Mouse (Mus musculus) forebrain, embryonic 16.5 days (tissue): ENCODE results near the gene Flt3. TPM values are rescaled to one million over a fixed set of nuclear protein-coding genes. Genes with fewer than 3 reads are reported as not detected.

Experiments used
- ATAC-seq: fragments of 200-750 bp; cut with Nextera tagmentation; 2 replicates; pipeline ENCODE4 v1.8.0; 2017; ENCODE audit warnings: mild to moderate bottlenecking, moderate library complexity
- H3K27ac ChIP-seq: fragments of 300-500 bp; sonication (generic); 2 replicates; pipeline ENCODE4 v1.5.1; 2014; ENCODE audit warnings: low read length, control low read depth
- H3K27me3 ChIP-seq: fragments of 300-500 bp; sonication (generic); replicated peaks from 2 replicates; pipeline ENCODE4 v1.6.1; 2014; ENCODE audit warnings: low read length; ENCODE audit not compliant: control insufficient read depth, insufficient read depth
- H3K36me3 ChIP-seq: fragments of 300-500 bp; sonication (generic); 2 replicates; pipeline ENCODE4 v1.6.1; 2014; ENCODE audit not compliant: control insufficient read depth, insufficient read depth
- H3K4me1 ChIP-seq: fragments of 300-500 bp; sonication (generic); replicated peaks from 2 replicates; pipeline ENCODE4 v1.6.1; 2014; ENCODE audit warnings: low read length; ENCODE audit not compliant: control insufficient read depth, insufficient read depth
- H3K4me2 ChIP-seq: fragments of 300-500 bp; sonication (generic); 2 replicates; pipeline ENCODE4 v1.6.1; 2014; ENCODE audit warnings: mild to moderate bottlenecking, low read length, control low read depth
- H3K4me3 ChIP-seq: fragments of 300-500 bp; sonication (generic); replicated peaks from 2 replicates; pipeline ENCODE4 v1.5.1; 2014; ENCODE audit warnings: mild to moderate bottlenecking, low read length, control low read depth
- H3K9ac ChIP-seq: fragments of 300-500 bp; sonication (generic); replicated peaks from 2 replicates; pipeline ENCODE4 v1.6.1; 2014; ENCODE audit warnings: low read depth, low read length, control low read depth
- H3K9me3 ChIP-seq: fragments of 300-500 bp; sonication (generic); 2 replicates; pipeline ENCODE4 v1.6.1; 2016; ENCODE audit warnings: low read length; ENCODE audit not compliant: control insufficient read depth
- WGBS: fragments of 180-500 bp; shearing (Covaris S2); extraction: QIAGEN DNeasy Blood & Tissue Kit; methylation state at CpG from one replicate; pipeline ENCODE4 v1.1.7; 2014; 5-methylcytosine and 5-hydroxymethylcytosine counted together
- polyA plus RNA-seq: library from polyadenylated mRNA; unstranded; fragments of >200 nt; fragmentation: Nextera tagmentation; extraction: Ambion mirVana; gene quantifications from 2 replicates; pipeline ENCODE4 v1.2.1, GENCODE M21; 2015

Flt3 gene
- polyA plus RNA-seq, 1 experiment from 2014 or later: 0.18 TPM

DNA sequence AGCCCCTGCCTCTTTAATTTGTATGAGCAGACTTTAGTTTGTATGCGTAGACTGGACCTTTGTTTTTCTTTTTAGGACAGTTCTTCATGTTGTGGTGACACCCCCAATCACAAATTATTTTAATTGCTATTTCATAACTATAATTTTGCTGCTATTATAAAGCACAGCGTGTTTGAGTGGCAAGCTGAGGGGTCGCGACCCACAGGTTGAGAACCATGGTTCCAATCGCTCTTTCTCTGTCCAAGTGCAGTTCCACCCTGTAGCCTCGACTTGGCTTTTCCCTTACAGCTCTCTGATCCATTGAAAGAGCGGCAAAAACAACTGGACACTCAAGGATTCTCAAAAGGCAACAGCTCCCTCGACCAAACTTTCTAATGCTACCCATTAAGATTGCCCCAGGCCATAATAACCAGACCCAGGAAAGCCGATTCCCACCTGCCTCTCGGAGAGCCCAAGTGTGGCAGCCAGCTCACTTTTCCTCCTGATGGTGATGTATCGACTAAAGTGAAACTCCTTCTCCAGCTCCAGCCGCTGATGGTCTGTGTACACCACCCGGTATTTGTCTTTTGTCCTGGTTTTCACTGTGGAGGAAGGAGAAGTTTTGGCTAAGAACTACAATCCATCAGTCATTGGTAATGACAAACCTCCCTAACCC lies 97.4 kb downstream of the Flt3 start:
- Histone ChIP-seq H3K4me3 (no peak overlapping the region), H3K27me3 (peaks cover 90% of the 10 kb centered on the region), H3K9me3 (no peaks in the 10 kb centered on the region), H3K27ac (no peak overlapping the region), H3K36me3 (no peaks in the 10 kb centered on the region), H3K4me2 (no peak overlapping the region), H3K4me1 (peaks cover 8% of the 10 kb centered on the region; the same call in 1 of the 2 replicates), H3K9ac (no peak overlapping the region)
- no peak for ATAC-seq
- WGBS: 1% methylated on average over 13 of the region's 13 CpGs

DNA sequence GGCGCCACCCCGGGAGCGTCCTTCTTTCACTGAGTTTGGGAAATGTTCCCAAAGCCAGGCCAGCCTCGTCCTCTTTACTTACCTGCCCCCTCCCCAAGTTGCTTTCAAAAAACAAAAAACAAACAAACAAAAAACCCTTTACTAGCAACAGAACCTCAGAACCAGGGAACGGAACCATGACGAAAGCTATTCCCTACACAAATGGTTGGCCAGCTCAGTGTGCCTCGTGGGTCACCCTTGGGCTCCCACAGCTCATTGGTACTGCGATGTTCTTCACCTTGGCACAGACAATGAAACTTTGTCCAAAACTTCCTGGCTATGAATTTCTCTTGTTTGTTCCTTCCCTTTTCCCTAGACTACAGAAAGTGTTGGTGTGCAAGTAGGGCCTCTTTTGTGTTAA lies 98.1 kb downstream of the Flt3 start:
- Histone ChIP-seq H3K27me3 (peaks cover 91% of the 10 kb centered on the region), H3K9ac (no peak overlapping the region), H3K36me3 (no peaks in the 10 kb centered on the region), H3K4me2 (no peak overlapping the region), H3K4me3 (no peak overlapping the region), H3K9me3 (no peaks in the 10 kb centered on the region), H3K4me1 (peaks cover 8% of the 10 kb centered on the region; the same call in 1 of the 2 replicates), H3K27ac (no peak overlapping the region)
- ATAC-seq: no peak
- WGBS: 4% methylated on average over 8 of the region's 8 CpGs

DNA sequence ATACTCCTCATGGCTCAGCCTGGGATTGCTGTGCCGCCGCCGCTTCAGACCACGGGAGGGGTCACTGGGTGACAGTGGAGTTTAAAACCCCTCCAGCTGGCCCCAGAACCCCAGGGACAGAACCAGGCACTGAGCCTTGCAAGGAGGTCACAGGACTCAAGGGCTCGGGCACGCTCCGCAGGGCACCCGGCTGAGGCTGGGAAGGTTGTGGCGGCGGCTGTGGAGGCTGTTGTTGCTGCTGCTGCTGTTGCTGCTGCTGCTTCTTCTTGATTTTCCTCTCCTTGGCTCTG lies 98.6 kb downstream of the Flt3 start:
- Histone ChIP-seq H3K4me2 (no peak overlapping the region), H3K9me3 (no peaks in the 10 kb centered on the region), H3K27me3 (peaks cover 91% of the 10 kb centered on the region), H3K4me1 (peaks cover 8% of the 10 kb centered on the region; the same call in 1 of the 2 replicates), H3K9ac (no peak overlapping the region), H3K36me3 (no peaks in the 10 kb centered on the region), H3K4me3 (no peak overlapping the region), H3K27ac (no peak overlapping the region)
- 1% methylated on average over 10 of the region's 10 CpGs for WGBS
- ATAC-seq: no peak

DNA sequence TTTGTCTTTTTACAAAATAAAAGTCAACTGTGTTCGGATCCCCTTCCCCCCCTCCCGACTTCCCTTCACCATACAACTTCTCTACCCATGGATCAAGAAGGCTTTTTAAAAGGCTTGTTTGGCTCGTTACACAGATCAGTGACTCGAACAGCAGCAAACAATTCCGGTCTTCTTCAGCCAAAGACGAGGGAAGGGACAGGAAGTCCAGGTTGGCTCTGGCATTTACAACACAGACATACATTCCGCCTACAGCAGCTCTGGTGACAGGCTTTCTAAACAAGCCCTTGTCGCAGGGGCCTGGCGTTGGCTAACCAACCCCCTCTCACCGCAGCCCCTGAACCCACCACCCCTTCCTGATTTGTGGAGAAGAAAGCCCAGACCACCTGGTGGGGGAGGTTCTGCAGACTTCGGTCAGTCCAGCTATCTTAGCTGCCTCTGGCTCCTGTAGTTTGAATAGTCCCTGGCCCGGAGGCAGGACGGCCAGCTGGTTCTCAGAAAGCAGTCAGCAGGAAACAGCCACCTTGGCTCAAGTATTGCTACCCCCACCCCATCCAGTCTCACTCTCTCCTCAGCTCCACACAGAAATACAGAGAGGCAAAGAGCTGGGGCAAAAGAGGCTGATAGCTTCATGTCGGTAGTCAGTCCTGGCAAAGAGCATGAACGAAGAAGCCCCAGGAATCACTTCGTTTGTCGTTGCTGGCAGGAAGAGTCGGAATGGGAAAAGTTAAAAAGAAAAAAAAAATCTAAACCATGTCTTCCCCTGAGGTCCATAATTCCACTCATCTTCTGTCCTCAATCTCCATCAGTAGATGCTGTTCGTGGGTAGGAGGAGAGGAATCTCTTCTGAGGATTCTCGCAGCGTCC lies 99.1 kb downstream of the Flt3 start:
- Histone ChIP-seq H3K4me2 (no peak overlapping the region), H3K36me3 (no peaks in the 10 kb centered on the region), H3K27me3 (peaks cover 90% of the 10 kb centered on the region), H3K9me3 (no peaks in the 10 kb centered on the region), H3K27ac (no peak overlapping the region), H3K4me1 (peaks cover 4% of the 10 kb centered on the region; the same call in 1 of the 2 replicates), H3K9ac (no peak overlapping the region), H3K4me3 (no peak overlapping the region)
- no peak for ATAC-seq
- WGBS: 2% methylated on average over 21 of the region's 21 CpGs

DNA sequence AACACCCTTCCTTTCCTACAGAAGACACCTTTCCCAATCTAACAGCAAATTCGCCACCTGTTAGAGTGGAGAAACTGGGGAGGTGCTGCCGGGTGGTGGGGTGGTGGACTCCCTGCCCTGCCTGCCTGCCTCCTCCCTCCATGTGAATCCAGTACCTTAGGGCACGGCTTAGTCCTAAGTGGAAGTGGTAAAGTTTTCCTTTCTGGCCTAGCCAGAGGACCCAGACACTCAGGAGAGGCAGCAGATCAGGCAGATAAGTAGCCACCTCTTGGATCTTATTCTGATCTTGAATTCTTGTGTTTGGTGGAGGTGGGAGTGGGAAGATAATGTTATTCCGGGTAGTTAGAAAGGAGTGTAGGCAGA lies 100.3 kb downstream of the Flt3 start:
- no peaks in the 10 kb centered on the region for H3K9me3 ChIP-seq
- H3K9ac ChIP-seq: no peak overlapping the region
- peaks cover 87% of the 10 kb centered on the region for H3K27me3 ChIP-seq
- H3K27ac ChIP-seq: no peak overlapping the region
- H3K36me3 ChIP-seq: no peaks in the 10 kb centered on the region
- no peak for ATAC-seq
- WGBS: 2% methylated on average over 4 of the region's 4 CpGs
- no peak overlapping the region for H3K4me2 ChIP-seq
- H3K4me1 ChIP-seq: 0 out of 2 replicates have a peak, but pooled peaks cover 3% of the 10 kb centered on the region
- no peak overlapping the region for H3K4me3 ChIP-seq

DNA sequence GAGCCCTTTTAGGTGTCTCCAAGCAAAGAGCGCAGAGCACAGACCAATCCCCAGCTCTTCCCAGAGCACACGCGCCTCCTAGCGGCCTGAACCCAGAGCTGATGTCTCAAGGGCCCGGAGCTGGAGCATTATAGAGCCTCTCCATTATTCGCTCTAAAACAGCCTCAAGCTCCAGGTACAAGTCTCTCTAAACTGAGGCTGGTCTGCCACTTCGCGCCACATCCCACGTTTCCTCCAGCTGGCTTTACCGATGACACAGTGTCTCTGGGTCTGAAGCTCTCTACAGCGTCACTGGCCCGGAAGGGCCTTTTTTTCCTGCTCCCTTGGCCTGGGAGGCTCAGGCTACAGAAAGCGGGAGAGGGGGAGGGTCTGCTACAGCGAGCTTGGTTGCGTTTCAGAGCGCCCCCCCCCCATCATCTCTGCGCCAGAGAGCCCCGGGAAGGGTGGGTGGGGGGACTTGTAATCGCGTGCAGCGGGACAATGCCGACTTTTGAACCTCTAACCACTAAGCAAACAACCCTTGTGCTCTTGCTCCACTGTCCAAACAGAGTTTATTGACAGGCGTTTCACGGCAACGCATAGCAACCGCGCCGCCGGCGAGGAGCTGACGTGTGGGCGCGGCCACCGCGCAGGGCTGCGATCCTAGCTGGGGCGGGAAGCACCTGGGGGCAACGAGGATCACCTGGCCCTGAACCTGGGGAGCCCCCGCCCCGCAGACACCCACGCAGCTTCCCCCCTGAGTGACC lies 100.9 kb downstream of the Flt3 start:
- 0 out of 2 replicates have a peak, but pooled peaks cover 3% of the 10 kb centered on the region for H3K4me1 ChIP-seq
- no peaks in the 10 kb centered on the region for H3K9me3 ChIP-seq
- no peak overlapping the region for H3K9ac ChIP-seq
- no peak overlapping the region for H3K4me2 ChIP-seq
- H3K27ac ChIP-seq: no peak overlapping the region
- H3K4me3 ChIP-seq: no peak overlapping the region
- WGBS: under 1% methylated on average over 41 of the region's 41 CpGs
- H3K27me3 ChIP-seq: peaks cover 87% of the 10 kb centered on the region
- H3K36me3 ChIP-seq: no peaks in the 10 kb centered on the region
- ATAC-seq: peak; percentile 49

DNA sequence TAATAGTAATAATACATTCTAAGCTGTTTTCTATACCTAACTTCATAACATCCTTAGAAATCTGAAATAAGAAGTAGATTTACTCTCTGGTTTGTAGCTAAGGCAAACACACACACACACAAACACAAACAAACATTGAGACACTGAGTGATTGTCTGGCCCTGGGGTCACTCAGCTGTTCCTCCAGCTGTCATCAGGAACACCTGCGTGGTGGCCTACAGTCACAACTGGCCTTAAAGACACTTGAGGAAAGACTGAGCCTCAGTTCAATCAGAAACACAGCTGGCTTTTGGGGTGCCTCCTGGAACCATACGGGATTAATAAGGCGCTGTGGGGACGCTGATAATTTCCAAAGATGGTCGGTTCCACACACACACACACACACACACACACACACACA lies 103.0 kb downstream of the Flt3 start:
- H3K4me1 ChIP-seq: no peaks in the 10 kb centered on the region
- no peaks in the 10 kb centered on the region for H3K36me3 ChIP-seq
- no peak overlapping the region for H3K4me3 ChIP-seq
- no peak overlapping the region for H3K4me2 ChIP-seq
- H3K9ac ChIP-seq: no peak overlapping the region
- no peak for ATAC-seq
- no peaks in the 10 kb centered on the region for H3K9me3 ChIP-seq
- H3K27me3 ChIP-seq: peaks cover 86% of the 10 kb centered on the region
- H3K27ac ChIP-seq: no peak overlapping the region
- WGBS: 64% methylated on average over 5 of the region's 5 CpGs

DNA sequence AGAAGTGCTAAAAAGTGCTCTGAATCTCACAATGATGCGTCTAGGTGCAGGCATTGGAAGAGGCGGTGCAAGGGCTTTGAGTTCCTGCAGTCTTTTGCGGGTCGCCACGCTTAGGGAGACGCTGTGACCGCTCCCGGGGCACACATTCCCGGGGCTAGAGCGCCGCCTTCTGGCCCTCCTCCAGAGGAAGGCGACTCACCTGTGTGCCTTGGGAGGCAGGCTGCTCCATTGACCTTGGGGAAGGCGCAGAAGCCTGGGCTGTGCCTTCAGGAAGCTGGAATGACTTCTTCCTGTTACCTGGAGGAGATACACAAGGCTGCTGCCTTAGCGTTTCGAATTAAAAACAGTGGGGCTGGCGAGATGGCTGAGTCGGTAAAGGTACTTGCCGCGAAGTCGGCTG lies 106.2 kb downstream of the Flt3 start:
- Histone ChIP-seq H3K4me1 (no peaks in the 10 kb centered on the region), H3K9ac (no peak overlapping the region), H3K36me3 (no peaks in the 10 kb centered on the region), H3K4me3 (no peak overlapping the region), H3K9me3 (no peaks in the 10 kb centered on the region), H3K4me2 (no peak overlapping the region), H3K27ac (no peak overlapping the region), H3K27me3 (peaks cover 77% of the 10 kb centered on the region)
- 9% methylated on average over 20 of the region's 20 CpGs for WGBS
- no peak for ATAC-seq
